ENCODE assay signal across 8 mouse cellular contexts in the genomic region with DNA sequence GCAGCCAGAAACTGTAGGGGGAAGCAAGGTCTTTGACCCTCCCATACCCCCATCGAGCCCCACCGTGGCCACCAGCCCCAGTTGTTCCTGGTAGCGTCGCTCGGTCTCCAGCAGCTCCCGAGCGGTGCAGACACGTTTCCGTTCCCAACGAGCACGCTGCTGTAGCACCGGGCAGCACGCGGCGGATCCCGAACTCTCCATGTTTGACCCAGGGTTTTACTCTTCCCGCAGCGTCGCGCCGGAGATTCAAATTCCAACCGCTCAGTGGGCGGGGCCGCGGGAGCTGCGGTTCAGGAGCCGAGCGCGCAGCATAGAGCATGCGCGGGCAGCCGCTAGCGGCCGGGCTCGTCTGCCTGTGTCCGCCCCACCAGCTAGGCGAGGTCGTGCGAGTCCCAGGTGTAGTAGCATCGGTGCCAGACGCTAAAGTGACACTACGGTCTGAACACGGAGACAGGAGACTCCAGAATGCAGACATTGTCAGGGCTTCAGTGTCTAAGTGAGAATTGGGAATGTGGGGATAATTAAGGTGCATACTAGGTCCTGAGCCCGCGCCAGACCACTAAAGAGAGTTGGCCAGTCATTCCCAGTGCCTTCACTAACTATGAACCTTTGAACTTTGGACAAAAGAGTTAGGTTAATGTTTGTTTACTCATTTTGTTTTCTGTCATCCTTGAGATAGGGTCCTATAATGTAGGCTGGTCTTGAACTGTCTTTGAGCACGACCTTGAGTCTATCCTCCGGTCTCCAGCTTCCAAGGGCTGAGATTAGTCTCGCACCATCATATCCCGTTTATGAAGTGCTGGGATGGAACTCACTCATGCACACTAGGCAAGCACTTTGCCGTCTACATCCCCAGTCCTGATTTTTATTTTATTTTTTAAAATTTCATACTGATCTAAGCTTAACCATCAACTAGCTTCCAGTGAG. TPM values are rescaled to one million over a fixed set of nuclear protein-coding genes. Genes with fewer than 3 reads are reported as not detected.
A peak's percentile ranks its signal among the peaks of the same experiment; 100 is the strongest.
DNase-seq lines count a peak whose midpoint lies in the region; ATAC-seq and TF ChIP-seq lines count a peak whose summit lies in the region.

Arhgef39 (minus strand) TSS at position 289 of the 927 bp plus-strand sequence.

- intact Hi-C loops in heart, postnatal 14 days (cut with DNase I): loop anchor here (2.0 to 5.0 kb wide), 2 partner anchors 21 to 33 kb away; no protein-coding TSS in a partner anchor

- H3K4me3 ChIP-seq in ES-E14 (ENCODE audit: insufficient read depth in 1 of 2, low read depth in 1 of 2, low read length in 2 of 2, poor library complexity in 1 of 2, severe bottlenecking in 1 of 2): peak within 1 kb of the TSS; percentile 70 to 79
- H3K4me3 ChIP-seq in forebrain, embryonic 12.5 days (replicated peaks): peak within 1 kb of the TSS; percentile 59
- H3K4me3 ChIP-seq in lung, embryonic 16.5 days (ENCODE audit: low read length): peak within 1 kb of the TSS; percentile 68

- in situ Hi-C loops in ES-E14 (cut with MboI; ENCODE audit: low sequenced_read_pairs in 2 of 2, unreplicated experiment in 2 of 2): no loop called here

- peak; percentile 80 for DNase-seq in ES-E14 (ENCODE audit: low read depth, low spot score)
- DNase-seq in c-Kit-positive CD71-positive TER-119-positive erythroid progenitor cells, embryonic 14.5 days (ENCODE audit: low spot score): peak; percentile 85
- peak; percentile 86 to 89 for DNase-seq in heart, postnatal 14 days
- no peak for DNase-seq in large intestine, adult 2 months (ENCODE audit: low read depth, low spot score)
- DNase-seq in ovary, postnatal 14 days (ENCODE audit: low spot score): peak; percentile 69
- DNase-seq in thymus, postnatal 10 days (ENCODE audit: low spot score in 2 of 2): peak; percentile 64 to 66

- peaks cover 14% of the 10 kb centered on the region for H3K27me3 ChIP-seq in forebrain, embryonic 12.5 days
- H3K27me3 ChIP-seq in lung, embryonic 16.5 days (ENCODE audit: control insufficient read depth, insufficient read depth, low read depth, low read length): no peaks in the 10 kb centered on the region

- peak within 1 kb of the TSS; percentile 68 for H3K4me2 ChIP-seq in forebrain, embryonic 12.5 days
- H3K4me2 ChIP-seq in lung, embryonic 16.5 days (ENCODE audit: low read depth, low read length): peak within 1 kb of the TSS; percentile 80

- peak within 1 kb of the TSS; percentile 84 for H3K9ac ChIP-seq in ES-E14 (ENCODE audit: insufficient read depth, low read depth, low read length, poor library complexity, severe bottlenecking)
- H3K9ac ChIP-seq in forebrain, embryonic 12.5 days: peak within 1 kb of the TSS; percentile 65
- H3K9ac ChIP-seq in lung, embryonic 16.5 days (ENCODE audit: low read length): peak within 1 kb of the TSS; percentile 79

- 0 out of 2 replicates have a peak within 1 kb of the TSS, but pooled peaks have one; percentile 26 for H3K27ac ChIP-seq in ES-E14 (ENCODE audit: insufficient read depth, low read depth, low read length, poor library complexity, severe bottlenecking)
- H3K27ac ChIP-seq in forebrain, embryonic 12.5 days: peak within 1 kb of the TSS; percentile 54; the same call in 1 of the 2 replicates
- H3K27ac ChIP-seq in lung, embryonic 16.5 days (ENCODE audit: low read length): peak within 1 kb of the TSS; percentile 42

- ATAC-seq in forebrain, embryonic 12.5 days (ENCODE audit: low FRiP score): peak; percentile 89
- ATAC-seq in lung, embryonic 16.5 days (ENCODE audit: low read depth): peak; percentile 91

- no peaks in the 10 kb centered on the region for H3K9me3 ChIP-seq in ES-E14 (ENCODE audit: control insufficient read depth, insufficient read depth, low read depth, low read length)
- no peaks in the 10 kb centered on the region for H3K9me3 ChIP-seq in forebrain, embryonic 12.5 days
- H3K9me3 ChIP-seq in lung, embryonic 16.5 days (ENCODE audit: control insufficient read depth, low read length): no peaks in the 10 kb centered on the region

- 8% methylated on average over 50 of the region's 50 CpGs for WGBS in forebrain, embryonic 12.5 days
- 4% methylated on average over 50 of the region's 50 CpGs for WGBS in large intestine, adult 2 months
- 6% methylated on average over 50 of the region's 50 CpGs for WGBS in lung, embryonic 16.5 days

- H3K36me3 ChIP-seq in ES-E14 (ENCODE audit: control insufficient read depth, insufficient read depth, low read length, poor library complexity, severe bottlenecking): peaks cover 18% of the 10 kb centered on the region
- H3K36me3 ChIP-seq in forebrain, embryonic 12.5 days (replicated peaks): peaks cover 28% of the 10 kb centered on the region; the same call in 1 of the 2 replicates
- H3K36me3 ChIP-seq in lung, embryonic 16.5 days (ENCODE audit: control insufficient read depth, insufficient read depth, low read length): 0 out of 2 replicates have a peak, but pooled peaks cover 6% of the 10 kb centered on the region

- H3K4me1 ChIP-seq in ES-E14 (ENCODE audit: control insufficient read depth in 2 of 2, insufficient read depth in 2 of 2, low read length in 2 of 2, poor library complexity in 1 of 2): peaks cover 0 to 12% of the 10 kb centered on the region in 2 experiments; a peak in 1 of 4 replicates
- H3K4me1 ChIP-seq in forebrain, embryonic 12.5 days: peaks cover 40% of the 10 kb centered on the region
- H3K4me1 ChIP-seq in lung, embryonic 16.5 days (replicated peaks; ENCODE audit: control insufficient read depth, insufficient read depth, low read length): peaks cover 23% of the 10 kb centered on the region

TF ChIP-seq in ES-E14, 5 proteins besides CTCF, POLR2A, EP300 and RAD21:
- TF ChIP-seq MAFK (IDR thresholded peaks at IDR 0.05; ENCODE audit: insufficient read depth, low read depth, low read length): no peak
- no peak for TF ChIP-seq ZC3H11A (IDR thresholded peaks at IDR 0.05; ENCODE audit: borderline replicate concordance, low read depth, low read length)
- TF ChIP-seq HCFC1 (IDR thresholded peaks at IDR 0.05; ENCODE audit: borderline replicate concordance, insufficient read depth, low read length): no peak
- no peak for TF ChIP-seq CHD2 (IDR thresholded peaks at IDR 0.05; ENCODE audit: low read depth, low read length)
- TF ChIP-seq ZNF384 (IDR thresholded peaks at IDR 0.05; ENCODE audit: low read depth, low read length): no peak
TF ChIP-seq in ES-E14: peak in this region for 0.

RNA-seq across cellular contexts. Expression of gene Arhgef39, which starts in this region (rescaled TPM):
- total RNA-seq in ES-E14 (2012; rRNA removed): 32.1 and 44.0 TPM in 2 replicates
- 45.8 and 50.3 TPM in 2 replicates for polyA plus RNA-seq in forebrain, embryonic 12.5 days (2016; fragmentation: Nextera tagmentation; extraction: Ambion mirVana)
- total RNA-seq in heart, postnatal 14 days (2021): 1 to 10 TPM; 1.6 to 2.8 TPM
- polyA plus RNA-seq in large intestine, adult 2 months (2012; rRNA removed): 66.9 and 81.0 TPM in 2 replicates
- 47.7 and 56.1 TPM in 2 replicates for polyA plus RNA-seq in lung, embryonic 16.5 days (2015; fragmentation: Nextera tagmentation; extraction: Ambion mirVana)
